Mouse (Mus musculus) brain, embryonic 18.5 days (tissue): ENCODE data around the gene Pitpnm1.
A peak's percentile ranks its signal among the peaks of the same experiment; 100 is the strongest.
"Not testable (repeated sequence)": the region's sequence is repeated elsewhere in the genome, so short reads cannot be mapped to it uniquely, and the experiment has no call there.

ENCODE experiments used
- DNase-seq: peaks from one replicate; pipeline ENCODE4 v3.0.0-alpha.2; 2012; ENCODE audit warnings: low read depth, low spot score

Gene Pitpnm1

DNA sequence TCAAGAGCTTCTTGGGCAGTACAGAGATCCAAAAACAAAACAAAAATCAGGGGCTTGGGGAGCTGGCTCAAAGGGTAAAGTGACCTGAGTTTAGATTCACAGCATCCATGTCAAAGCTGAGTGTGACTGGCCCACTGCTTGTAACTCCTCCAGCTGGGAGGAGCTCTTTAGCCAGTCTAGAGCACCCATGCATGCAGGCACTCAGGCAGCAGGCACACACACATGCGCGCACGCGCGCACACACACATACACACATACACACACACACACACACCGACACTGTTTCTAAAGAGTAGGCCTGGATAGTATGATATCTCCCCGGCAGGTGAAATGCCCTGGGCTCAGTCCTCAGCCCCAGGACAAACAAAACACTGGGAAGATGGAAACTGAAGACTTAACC is 17.2 kb downstream of the Pitpnm1 start:
- DNase-seq = no peak

DNA sequence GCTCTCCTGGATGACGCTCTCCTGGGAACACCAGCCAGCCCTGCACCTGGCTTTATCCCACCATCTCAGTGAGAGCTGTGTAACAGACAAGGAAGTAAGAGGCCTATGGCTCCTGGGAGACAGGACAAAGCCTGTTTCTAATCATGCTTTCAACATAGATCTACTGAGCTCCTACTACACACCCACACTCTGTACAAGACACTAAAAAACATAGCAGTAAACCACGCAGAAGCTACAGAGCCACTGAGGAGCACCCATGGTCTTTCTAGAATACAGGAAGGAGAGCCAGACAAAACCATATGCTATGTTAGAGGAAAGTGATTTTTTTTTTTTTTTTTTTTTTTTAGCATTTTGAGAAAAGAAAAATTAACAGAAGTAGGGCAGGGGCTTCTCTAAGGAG is 18.6 kb downstream of the Pitpnm1 start:
- no peak for DNase-seq

DNA sequence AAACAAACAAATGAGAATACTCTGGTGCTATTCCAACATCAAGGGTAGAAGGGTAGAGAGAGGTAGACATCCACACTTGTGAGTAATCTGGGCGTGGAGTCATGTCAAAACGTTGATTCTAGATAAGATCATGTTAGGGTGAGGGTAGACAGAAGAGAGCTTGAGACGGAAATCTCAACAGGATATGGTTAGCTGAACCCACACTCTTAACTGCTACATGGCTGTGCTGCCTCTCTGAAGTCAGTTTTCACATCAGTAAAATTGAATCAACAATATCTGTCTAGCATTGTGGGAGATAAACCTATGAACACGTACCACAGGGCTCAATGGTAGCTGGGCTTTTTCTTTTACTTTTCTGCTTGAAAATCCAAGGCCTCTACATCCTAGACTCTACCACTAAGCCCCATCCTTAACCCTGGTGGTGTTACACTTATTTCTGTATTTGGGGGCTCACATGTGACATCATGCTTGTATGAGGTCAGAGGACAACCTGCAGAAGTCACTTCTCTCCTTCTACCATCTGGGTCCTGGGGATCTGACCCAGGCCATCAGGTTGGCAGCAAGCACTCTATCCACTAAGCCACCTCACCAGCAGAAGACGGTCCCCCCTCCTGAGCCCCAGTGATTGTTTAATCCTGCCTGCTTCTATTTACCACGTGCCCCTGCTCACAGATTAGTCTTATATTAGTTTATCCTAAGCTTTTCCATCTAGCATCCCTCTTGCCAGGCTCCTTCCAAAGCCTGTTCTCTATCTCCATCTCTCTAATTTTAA is 20.1 kb downstream of the Pitpnm1 start:
- no peak for DNase-seq

DNA sequence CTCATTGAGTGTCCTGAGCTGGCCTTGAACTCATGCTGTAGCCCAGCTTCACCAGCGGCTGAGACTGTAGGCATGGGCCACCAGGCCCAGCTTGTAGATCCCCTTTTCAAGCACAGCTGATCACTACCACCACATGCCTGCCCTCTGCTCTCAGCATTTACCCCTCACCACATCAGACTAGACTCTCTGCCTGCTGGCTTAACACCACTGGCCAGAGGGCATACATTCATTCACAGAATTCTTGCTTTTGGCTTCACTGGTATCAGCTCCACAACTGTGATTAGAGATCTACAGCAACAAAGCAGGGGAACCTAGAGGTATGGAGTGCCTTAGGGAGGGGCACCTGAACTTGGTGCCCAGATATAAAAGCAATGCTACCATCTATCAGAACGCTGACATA is 20.7 kb downstream of the Pitpnm1 start:
- no peak for DNase-seq

DNA sequence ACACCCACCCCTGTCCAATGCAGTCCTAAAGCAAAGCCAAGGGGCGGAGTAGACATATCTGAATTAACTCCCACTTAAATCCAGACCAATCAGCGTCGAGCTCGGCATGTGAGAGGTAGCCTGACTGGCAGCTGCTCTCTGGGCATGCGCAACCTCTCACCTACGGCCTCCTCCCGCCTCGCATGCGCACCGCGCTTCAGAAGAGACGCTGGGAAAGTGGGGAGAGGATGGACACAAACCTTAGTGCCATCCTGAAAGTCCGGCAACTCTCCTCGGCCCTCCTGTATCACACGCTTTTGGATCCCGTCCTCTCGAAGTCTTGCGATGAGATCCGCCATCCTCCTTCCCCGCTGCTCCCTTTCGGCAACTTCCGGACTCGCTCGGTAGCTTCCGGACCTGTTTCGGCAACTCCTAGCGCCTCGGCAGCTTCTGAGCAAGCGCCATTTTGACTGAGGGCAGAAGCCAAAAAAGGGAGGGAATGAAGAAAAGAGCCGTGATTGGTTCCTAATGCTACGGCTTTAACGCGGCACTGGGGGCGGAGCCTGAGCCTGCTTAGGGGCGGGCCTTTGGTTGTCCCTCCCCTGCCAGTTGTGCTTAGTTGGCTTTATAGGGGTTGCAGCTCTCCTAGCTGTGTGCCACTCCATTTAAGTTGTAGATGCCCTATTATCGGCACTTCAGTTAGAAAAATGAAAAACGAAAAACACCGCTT is 21.5 kb downstream of the Pitpnm1 start:
- peak; percentile 97 for DNase-seq

DNA sequence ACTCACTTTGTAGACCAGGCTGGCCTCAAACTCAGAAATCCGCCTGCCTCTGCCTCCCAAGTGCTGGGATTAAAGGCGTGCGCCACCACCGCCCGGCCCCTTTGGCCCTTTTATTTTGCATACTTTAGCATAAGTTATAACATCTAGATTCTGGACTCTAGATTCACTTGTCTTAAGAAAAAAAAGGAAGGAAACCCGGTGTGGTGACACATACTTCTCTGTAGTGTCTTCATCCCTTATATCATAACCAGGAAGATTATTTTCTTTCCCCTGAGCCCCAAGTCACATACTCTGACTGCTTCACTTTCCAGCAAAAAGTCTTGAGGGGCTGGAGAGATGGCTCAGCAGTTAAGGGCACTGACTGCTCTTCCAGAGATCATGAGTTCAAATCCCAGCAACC is 22.1 kb downstream of the Pitpnm1 start:
- DNase-seq = not testable (repeated sequence)

DNA sequence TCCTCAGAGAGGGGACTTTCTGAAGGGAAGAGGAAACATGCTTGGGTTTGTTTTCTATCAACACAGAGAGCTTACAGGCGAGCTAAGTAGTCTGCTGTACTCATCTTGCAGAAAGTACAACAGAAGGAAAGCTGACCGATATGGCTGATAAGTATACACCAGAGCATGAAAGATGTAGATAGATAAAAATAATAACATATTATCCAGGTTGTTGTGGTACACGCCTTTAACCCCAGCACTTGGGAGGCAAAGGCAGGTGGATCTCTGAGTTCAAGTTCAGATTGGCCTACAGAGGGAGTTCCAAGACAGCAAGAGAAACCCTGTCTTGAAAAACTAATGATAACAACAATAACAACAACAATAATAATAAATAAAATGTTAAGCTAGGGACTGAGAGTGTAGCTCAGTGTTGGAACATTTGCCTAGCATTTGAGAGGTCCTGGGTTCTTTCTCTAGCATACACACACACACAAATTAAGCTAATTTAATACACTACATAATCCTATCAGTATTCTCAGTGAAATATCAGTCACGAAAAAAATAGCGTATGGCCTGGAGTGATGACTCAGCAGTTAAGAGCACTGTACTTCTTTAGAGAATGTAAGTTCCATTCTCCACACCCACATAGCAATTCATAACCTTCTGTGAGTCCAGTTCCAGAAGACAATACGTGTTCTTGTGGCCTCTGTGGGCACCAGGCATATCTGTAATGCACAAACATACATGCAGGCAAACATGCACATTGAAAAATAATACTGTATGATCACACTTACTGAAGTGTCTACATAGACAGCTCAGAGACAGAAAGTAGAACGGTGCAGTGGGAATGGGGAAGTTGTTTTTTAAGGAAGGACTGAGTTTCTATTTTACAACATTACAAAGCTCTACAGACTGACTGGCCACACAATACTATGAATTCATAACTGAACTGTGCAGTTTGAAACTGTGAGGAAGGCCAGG is 22.9 kb downstream of the Pitpnm1 start:
- no peak for DNase-seq

DNA sequence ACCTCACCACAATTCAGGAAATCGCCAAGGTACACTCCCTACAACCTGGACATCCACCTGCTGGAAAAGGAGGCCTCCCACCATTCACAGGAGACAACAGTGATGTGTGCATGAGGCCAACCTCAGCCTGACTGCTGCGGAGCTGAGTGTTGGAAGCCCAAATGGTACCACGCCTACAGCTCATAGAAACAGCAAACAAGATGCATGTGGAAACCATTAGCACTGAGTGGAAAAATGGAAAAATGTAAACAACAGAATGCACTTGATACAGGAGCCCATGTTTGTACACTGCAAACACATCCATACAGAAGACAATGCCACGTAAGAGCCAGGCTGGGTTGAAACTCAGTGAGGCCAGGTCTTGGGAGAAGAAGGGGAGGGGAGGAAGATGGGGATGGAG is 24.6 kb downstream of the Pitpnm1 start:
- DNase-seq = no peak

DNA sequence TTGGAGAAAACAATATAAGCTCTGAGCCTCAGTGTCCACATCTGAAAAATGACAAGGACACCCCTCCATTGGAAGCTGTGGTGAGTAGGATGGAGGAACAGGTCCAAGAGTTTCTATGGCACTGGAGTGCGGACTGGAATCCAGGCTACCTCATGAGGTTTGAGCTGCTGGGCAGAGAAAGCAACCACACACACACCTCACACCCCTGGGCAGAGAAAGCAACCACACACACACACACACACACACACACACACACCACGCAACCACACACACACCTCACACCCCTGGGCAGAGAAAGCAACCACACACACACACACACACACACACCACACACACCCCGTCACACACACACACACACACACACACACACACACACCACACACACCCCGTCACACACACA is 25.5 kb downstream of the Pitpnm1 start:
- DNase-seq = not testable (repeated sequence)

DNA sequence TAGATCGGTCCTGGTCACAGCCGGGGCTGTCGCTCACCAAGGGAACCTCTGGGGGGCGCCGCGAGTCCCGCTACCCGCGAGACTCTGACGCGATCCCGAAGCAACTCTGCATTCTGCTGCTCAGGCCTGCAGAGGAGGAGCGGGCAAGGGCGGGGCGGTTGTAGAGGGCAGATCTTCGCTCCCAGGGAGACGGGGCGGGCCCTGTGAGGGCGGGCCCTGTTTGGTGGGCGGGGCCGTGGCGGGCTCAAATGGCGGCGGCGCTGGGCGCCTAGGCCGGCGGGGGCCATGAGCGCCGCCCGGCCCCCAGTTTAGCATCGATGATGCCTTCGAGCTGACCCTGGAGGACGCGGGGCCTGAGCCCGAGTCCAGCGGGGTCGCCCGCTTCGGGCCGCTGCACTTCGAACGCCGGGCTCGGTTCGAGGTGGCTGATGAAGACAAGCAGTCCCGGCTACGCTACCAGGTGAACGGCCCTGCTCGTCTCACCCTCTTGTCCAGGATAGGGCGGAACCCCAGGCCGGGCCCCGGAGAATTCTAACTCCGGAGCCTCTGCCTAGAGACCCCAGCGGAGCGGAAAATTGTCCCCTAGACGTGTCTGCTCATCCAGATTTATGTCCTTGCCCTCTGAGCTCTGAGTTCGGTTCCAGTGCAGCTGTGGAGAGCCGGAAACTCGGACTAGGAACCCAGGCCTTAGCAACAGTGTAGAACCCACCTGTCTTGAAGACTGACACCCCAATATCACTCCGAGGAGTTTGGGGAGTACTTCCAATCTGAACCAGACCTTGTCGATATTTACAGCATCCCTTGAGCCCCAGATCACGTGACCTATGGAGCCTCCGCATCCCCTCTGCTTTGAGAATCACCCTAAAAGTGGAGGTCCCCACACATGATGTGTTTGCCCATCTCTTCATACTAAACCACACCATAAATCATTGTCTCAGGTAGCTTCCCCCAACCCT is 26.2 kb downstream of the Pitpnm1 start, which contains the start of gene Aip:
Aip (minus strand) TSS at position 118 of the 956 bp plus-strand sequence.
- peak; percentile 93 for DNase-seq

DNA sequence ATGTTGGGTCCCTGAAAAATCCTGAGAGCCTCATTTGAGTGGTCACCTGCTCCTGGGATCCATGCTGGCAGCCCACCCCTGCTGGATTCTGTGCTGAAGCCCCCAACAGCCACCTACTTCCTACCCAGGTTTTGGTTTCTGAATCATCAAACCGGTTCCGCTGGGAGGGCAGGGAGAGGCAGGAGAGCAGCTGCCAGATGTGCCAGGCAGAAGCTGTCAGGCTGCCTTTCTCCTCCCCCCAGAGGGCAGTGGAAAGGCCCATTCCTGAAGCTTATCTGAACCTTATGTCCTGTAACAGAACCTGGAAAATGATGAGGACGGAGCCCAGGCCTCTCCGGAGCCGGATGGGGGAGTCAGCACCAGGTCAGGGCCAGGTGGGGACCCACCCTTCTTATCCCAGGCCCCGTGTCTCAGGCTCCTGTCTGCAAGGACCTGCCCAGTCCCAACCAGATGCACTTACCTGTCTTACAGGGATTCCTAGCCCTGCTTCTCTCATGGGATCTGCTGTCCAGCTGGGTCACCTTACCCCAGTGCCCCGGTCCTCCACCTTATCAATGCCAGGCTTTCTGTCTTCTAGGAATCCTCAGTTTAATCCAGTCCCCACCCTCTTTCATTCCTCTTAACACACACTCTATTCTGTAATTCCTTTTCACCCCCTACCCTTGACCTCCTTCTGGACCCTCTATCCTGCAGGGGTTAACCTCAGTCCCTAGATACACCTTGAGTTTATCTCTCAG is 27.1 kb downstream of the Pitpnm1 start:
- DNase-seq = no peak

DNA sequence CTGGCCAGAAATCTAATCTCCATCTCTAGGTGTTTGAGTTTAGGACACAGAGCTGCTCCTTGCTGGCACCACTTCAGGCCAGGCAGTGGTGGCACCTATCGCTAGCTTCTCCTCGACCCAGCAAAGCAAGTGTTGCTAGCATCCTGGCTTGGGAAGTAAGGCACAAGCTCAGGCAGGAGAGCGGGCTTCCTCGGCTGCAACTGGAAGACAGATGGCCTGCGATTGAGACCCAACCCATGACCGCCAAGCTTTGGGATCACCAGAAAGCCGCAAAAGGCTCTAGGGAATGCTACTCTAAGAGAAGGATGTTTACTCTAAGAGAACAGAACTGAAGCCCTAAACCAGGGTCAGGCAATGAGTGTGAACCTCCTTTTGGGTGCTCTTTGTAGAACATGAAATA is 29.7 kb downstream of the Pitpnm1 start:
- no peak for DNase-seq

DNA sequence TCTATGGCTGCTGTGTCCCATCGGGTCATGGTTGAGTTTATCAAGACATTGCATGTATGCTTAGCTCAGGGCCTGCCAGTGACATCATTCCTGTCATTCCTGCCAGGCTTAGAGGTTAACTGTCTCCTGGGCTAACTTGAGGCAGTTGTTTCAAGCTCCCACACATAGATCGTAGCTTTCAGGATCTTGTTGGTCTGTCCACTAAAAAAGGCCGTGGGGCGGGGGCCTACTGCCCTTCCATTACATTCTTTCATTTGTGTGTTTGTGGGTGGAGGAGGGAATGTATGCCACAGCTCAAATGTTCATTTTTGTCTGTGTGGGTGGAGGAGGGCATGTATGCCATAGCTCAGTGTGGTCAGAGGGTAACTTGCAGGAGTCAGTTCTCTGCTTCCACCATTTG is 30.3 kb downstream of the Pitpnm1 start:
- DNase-seq = no peak

DNA sequence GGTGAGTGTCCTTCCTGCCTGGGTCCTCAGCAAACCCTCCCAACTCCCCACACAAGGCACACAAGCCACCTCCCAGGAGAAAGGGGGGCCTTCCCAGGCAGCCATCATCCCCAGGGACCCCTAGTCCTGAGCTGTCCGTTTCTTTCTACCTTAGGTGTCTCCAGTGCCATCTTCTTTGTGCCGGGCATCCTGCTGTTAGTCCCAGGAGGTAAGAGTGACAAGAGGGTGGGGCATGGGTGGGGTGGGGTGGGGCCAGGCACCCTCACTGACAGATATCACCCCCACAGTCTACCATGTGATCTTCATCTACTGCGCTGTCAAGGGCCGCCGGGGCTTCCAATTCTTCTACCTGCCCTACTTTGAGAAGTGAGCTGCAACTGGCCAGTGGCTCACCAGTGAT is 31.3 kb downstream of the Pitpnm1 start:
- DNase-seq = no peak

DNA sequence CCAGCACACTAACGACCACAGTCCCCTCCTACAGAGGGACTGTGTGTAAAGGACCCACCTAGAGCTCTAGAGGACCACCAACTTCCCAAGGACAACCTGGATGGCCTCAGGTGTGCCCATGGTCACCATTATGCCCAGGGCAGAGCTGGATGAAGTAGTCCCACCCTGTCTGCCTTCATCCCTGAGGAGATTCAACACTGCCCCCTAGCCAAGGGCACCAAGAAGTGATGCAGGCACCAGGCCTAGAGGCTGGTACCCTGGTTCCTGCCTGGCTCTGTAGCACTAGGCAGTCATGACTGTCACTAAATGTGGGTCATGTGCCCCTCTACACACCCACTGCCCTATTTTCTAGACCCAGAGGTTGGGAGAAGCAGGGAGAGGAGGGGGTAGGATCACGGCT is 32.0 kb downstream of the Pitpnm1 start:
- DNase-seq = no peak

DNA sequence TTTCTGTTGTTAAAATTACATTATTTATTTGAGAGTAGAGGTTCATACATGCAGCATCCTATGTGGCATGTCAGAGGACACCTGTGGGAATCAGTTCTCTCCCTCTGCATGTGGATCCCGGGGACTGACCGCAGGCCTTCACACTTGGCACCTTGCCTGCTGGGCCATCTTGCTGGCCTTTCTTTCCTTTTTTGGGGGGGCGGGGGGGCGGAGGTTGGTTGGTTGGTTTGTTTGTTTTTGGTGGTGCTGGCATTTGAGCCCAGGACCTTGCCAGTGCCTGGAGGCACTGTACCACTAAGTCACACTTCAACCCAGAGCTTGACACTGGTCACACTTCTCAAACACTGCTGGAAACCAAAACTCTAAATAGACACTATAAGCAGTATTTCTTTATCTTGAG is 34.6 kb downstream of the Pitpnm1 start:
- DNase-seq = no peak

DNA sequence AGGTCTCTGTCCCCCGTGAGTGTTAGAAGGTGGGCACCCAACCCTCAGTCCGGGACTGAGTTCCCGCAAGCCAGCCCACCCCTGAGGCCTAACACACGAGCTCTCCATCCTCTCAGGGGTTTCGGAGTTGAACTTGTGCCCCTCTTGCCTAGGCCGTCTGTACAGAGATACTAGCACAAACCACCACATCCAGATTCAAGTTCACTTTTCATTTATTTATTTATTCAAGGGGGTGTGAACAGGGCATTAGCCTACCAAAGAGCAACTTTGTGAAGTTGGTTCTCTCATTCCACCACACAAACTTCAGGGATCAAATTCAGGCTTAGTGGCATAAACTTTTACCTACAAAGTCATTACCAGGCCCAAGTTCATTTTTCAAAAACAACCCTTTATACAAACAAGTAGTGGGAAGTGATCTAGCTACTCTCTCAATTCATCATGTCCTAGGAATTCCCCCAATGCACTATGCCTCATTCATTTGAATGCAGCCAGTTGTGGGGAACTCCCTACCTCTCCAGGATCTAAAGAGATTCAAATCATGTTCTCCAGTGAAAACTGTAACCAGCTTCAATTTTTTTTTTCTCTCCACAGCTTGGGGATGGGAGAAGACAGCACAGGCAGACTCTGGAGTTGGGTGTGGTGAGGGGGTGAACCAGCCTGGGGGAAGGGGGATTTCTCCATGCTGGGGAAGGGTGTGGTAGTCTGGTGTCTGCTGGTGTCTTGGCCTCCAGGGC is 35.6 kb downstream of the Pitpnm1 start:
- DNase-seq = not testable (repeated sequence)

DNA sequence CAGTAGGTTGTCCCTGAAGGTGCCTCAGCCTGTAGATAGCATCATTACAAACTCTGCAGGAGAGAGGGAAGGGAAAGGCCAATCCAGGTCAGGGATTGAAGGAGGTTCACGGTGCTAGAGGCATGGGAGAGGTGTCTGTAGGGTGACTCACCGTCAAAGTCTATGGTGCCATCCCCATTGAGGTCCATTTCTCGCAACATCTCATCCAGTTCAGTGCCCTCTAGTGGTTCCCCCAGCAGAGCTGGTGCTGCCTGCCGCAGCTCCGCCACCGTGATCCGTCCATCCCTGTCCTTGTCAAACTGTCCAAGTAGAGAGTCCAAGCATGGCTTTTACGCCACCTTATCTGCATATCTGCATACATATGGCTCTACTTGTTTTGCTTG is 36.2 kb downstream of the Pitpnm1 start:
- not testable (repeated sequence) for DNase-seq

DNA sequence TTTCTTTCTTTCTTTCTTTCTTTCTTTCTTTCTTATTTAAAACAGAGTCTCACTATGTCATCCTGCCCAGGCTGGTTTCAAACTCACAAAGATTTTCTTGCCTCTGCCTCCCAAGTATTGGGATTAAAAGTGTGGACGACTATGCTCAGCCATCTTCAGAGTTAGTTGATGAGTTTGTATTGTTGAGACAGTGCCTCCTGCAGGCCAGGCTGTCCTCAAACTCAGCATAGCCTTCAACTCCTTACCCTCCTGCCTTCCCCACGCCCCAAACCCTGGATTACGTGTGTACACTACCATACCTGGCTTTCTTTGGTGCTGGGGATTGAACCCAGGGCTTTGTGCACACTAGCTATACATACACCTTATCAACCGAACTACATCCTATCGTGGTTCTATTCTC is 36.7 kb downstream of the Pitpnm1 start:
- DNase-seq = no peak

DNA sequence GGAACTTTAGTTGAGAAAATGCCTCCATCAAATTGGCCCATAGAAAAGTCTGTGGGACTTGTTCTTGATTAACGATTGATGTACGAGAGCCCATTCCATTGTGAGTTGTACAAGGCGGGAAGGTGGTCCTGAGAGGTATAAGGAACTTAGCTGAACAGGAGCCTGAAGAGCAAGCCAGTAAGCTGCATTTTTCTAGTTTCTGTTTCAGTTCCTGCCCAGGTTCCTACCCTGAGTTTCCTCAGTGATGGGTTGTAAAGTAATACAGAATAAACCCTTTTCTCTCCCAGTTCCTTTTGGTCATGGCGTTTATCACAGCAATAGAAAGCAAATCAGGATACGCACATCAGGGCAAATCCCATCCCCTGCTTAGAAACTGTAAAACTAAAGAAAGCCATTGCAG is 38.1 kb downstream of the Pitpnm1 start:
- no peak for DNase-seq
